Mouse (Mus musculus) gastrocnemius, postnatal 10 days (tissue): Measurements from ENCODE around the gene Slc25a47. TPM values are rescaled to one million over a fixed set of nuclear protein-coding genes. Genes with fewer than 3 reads are reported as not detected.

ENCODE experiments used
- microRNA-seq, 2 experiments: library from miRNA; unstranded; fragments of <30 nt; microRNA quantifications; one replicate each; pipeline ENCODE4 v1.2.0; 2021
- total RNA-seq, 2 experiments: library from RNA; stranded (reverse); gene quantifications; 2 replicates each; pipeline ENCODE4 v1.2.3; 2021

Slc25a47 gene
- total RNA-seq, 2 experiments from 2014 or later = 5.2 to 9.1 TPM

Small RNA genes within 50 kb of the gene (microRNA-seq; reads per million reads assigned to microRNA genes)
- gene Mir345 = 23.8 to 42.0 reads per million in 2 experiments

Other genes with a start within 250 kb of the Slc25a47 start
- gene Degs2, start 133.7 kb upstream of the Slc25a47 start, total RNA-seq = under 1 TPM; 0.19 to 0.20 TPM
- 10 to 100 TPM; 25.0 to 35.5 TPM for gene Yy1, start 43.1 kb upstream of the Slc25a47 start, total RNA-seq
- gene Slc25a29, start 163 bp upstream of the Slc25a47 start, total RNA-seq = 1 to 10 TPM; 4.6 to 4.7 TPM
- gene Wdr25, start 57.6 kb downstream of the Slc25a47 start, total RNA-seq = 1 to 10 TPM; 4.1 to 5.2 TPM
- 10 to 100 TPM; 24.1 to 26.8 TPM for gene Wars, start 58.1 kb downstream of the Slc25a47 start, total RNA-seq
- 1 to 10 TPM; 2.7 to 3.5 TPM for gene Begain, start 232.2 kb downstream of the Slc25a47 start, total RNA-seq